Mouse (Mus musculus) intestine, postnatal 0 days (tissue): Measurements from ENCODE around the gene Themis2. TPM values are rescaled to one million over a fixed set of nuclear protein-coding genes. Genes with fewer than 3 reads are reported as not detected.

ENCODE experiments used
- ATAC-seq: fragments of 200-750 bp; cut with Nextera tagmentation; 2 replicates; pipeline ENCODE4 v1.8.0; 2017; ENCODE audit warnings: mild to moderate bottlenecking, moderate TSS enrichment, moderate library complexity
- H3K27ac ChIP-seq: fragments of 300-500 bp; sonication (generic); 2 replicates; pipeline ENCODE4 v1.5.1; 2014; ENCODE audit warnings: mild to moderate bottlenecking, low read depth, low read length, moderate library complexity
- H3K27me3 ChIP-seq: fragments of 300-500 bp; sonication (generic); replicated peaks from 2 replicates; pipeline ENCODE4 v1.6.1; 2014; ENCODE audit warnings: low read length, mixed read lengths; ENCODE audit not compliant: control insufficient read depth, insufficient read depth
- H3K36me3 ChIP-seq: fragments of 300-500 bp; sonication (generic); 2 replicates; pipeline ENCODE4 v1.6.1; 2014; ENCODE audit warnings: mild to moderate bottlenecking, moderate library complexity; ENCODE audit not compliant: control insufficient read depth, insufficient read depth
- H3K4me1 ChIP-seq: fragments of 300-500 bp; sonication (generic); replicated peaks from 2 replicates; pipeline ENCODE4 v1.6.1; 2014; ENCODE audit warnings: antibody characterized with exemption, low read length, mixed read lengths; ENCODE audit not compliant: control insufficient read depth, insufficient read depth
- H3K4me2 ChIP-seq: fragments of 300-500 bp; sonication (generic); replicated peaks from 2 replicates; pipeline ENCODE4 v1.6.1; 2014; ENCODE audit warnings: low read depth, mild to moderate bottlenecking, moderate library complexity
- H3K4me3 ChIP-seq: fragments of 300-500 bp; sonication (generic); 2 replicates; pipeline ENCODE4 v1.5.1; 2014; ENCODE audit warnings: low read depth, low read length
- H3K9ac ChIP-seq: fragments of 300-500 bp; sonication (generic); 2 replicates; pipeline ENCODE4 v1.6.1; 2014; ENCODE audit warnings: mild to moderate bottlenecking, low read depth, low read length
- H3K9me3 ChIP-seq: fragments of 300-500 bp; sonication (generic); 2 replicates; pipeline ENCODE4 v1.6.1; 2016; ENCODE audit warnings: mixed run types; ENCODE audit not compliant: control insufficient read depth
- CTCF ChIP-seq: sonication (generic); IDR thresholded peaks from 2 replicates; pipeline ENCODE4 v1.5.1; 2016; ENCODE audit warnings: low read depth, mild to moderate bottlenecking, control low read depth, antibody characterized with exemption, moderate library complexity
- WGBS: fragments of 180-500 bp; shearing (Covaris S2); extraction: QIAGEN DNeasy Blood & Tissue Kit; methylation state at CpG from one replicate; pipeline ENCODE4 v1.1.7; 2014; 5-methylcytosine and 5-hydroxymethylcytosine counted together
- polyA plus RNA-seq: library from polyadenylated mRNA; unstranded; fragments of >200 nt; fragmentation: Nextera tagmentation; extraction: Ambion mirVana; gene quantifications from 2 replicates; pipeline ENCODE4 v1.2.1, GENCODE M21; 2015

Themis2 gene
- polyA plus RNA-seq, 1 experiment from 2014 or later, result 1.3 TPM

GRCm38 (mm10) chr4:132806620-132807191 lies 10.5 kb upstream of the Themis2 start:
- H3K4me1 ChIP-seq, result no peaks in the 10 kb centered on the region
- no peak for ATAC-seq
- no peaks in the 10 kb centered on the region for H3K36me3 ChIP-seq
- H3K4me3 ChIP-seq, result no peak overlapping the region
- no peak overlapping the region for H3K27ac ChIP-seq
- WGBS, result 80% methylated on average over 7 of the region's 7 CpGs
- H3K4me2 ChIP-seq, result no peak overlapping the region
- no peak for TF ChIP-seq CTCF
- H3K9me3 ChIP-seq, result 0 out of 2 replicates have a peak, but pooled peaks cover 2% of the 10 kb centered on the region
- H3K27me3 ChIP-seq, result no peaks in the 10 kb centered on the region
- no peak overlapping the region for H3K9ac ChIP-seq

GRCm38 (mm10) chr4:132805599-132806197 lies 9.5 kb upstream of the Themis2 start:
- Histone ChIP-seq H3K4me2 (no peak overlapping the region), H3K36me3 (no peaks in the 10 kb centered on the region), H3K9ac (no peak overlapping the region), H3K4me1 (no peaks in the 10 kb centered on the region), H3K27me3 (no peaks in the 10 kb centered on the region), H3K27ac (no peak overlapping the region), H3K9me3 (no peaks in the 10 kb centered on the region), H3K4me3 (no peak overlapping the region)
- 72% methylated on average over 12 of the region's 12 CpGs for WGBS
- no peak for TF ChIP-seq CTCF
- no peak for ATAC-seq

- Histone ChIP-seq H3K36me3 (no peaks in the 10 kb centered on the region), H3K4me2 (no peak overlapping the region), H3K4me3 (no peak overlapping the region), H3K27me3 (no peaks in the 10 kb centered on the region), H3K9me3 (no peaks in the 10 kb centered on the region), H3K9ac (no peak overlapping the region), H3K4me1 (no peaks in the 10 kb centered on the region), H3K27ac (no peak overlapping the region)
- ATAC-seq, result no peak
- WGBS, result 81% methylated on average over 5 of the region's 5 CpGs
- no peak for TF ChIP-seq CTCF
Observed at GRCm38 (mm10) chr4:132805146-132805545, 9.0 kb upstream of the Themis2 start.

- no peaks in the 10 kb centered on the region for H3K36me3 ChIP-seq
- H3K9me3 ChIP-seq, result no peaks in the 10 kb centered on the region
- no peak for ATAC-seq
- no peak overlapping the region for H3K4me2 ChIP-seq
- no peak overlapping the region for H3K9ac ChIP-seq
- WGBS, result 88% methylated on average over 6 of the region's 6 CpGs
- no peak overlapping the region for H3K27ac ChIP-seq
- no peaks in the 10 kb centered on the region for H3K4me1 ChIP-seq
- TF ChIP-seq CTCF, result no peak
- no peak overlapping the region for H3K4me3 ChIP-seq
- H3K27me3 ChIP-seq, result no peaks in the 10 kb centered on the region
Observed at GRCm38 (mm10) chr4:132804331-132804730, 8.1 kb upstream of the Themis2 start.

GRCm38 (mm10) chr4:132803876-132804275 lies 7.7 kb upstream of the Themis2 start:
- no peak overlapping the region for H3K4me2 ChIP-seq
- WGBS, result 96% methylated on average over 7 of the region's 7 CpGs
- no peak for TF ChIP-seq CTCF

GRCm38 (mm10) chr4:132803212-132803611 lies 7.0 kb upstream of the Themis2 start:
- H3K4me2 ChIP-seq, result no peak overlapping the region
- no peak overlapping the region for H3K9ac ChIP-seq
- H3K4me3 ChIP-seq, result no peak overlapping the region
- H3K4me1 ChIP-seq, result no peaks in the 10 kb centered on the region
- 88% methylated on average over 5 of the region's 5 CpGs for WGBS
- no peak overlapping the region for H3K27ac ChIP-seq
- no peak for TF ChIP-seq CTCF
- H3K9me3 ChIP-seq, result no peaks in the 10 kb centered on the region
- no peaks in the 10 kb centered on the region for H3K27me3 ChIP-seq
- ATAC-seq, result no peak
- no peaks in the 10 kb centered on the region for H3K36me3 ChIP-seq

More at GRCm38 (mm10) chr4:132803876-132804275, 7.7 kb upstream of the Themis2 start:
- Histone ChIP-seq H3K27me3 (no peaks in the 10 kb centered on the region), H3K9ac (no peak overlapping the region), H3K36me3 (no peaks in the 10 kb centered on the region), H3K9me3 (no peaks in the 10 kb centered on the region), H3K4me1 (no peaks in the 10 kb centered on the region), H3K4me3 (no peak overlapping the region), H3K27ac (no peak overlapping the region)
- ATAC-seq, result no peak
